Mouse (Mus musculus) urinary bladder, postnatal 14 days (tissue): ENCODE results near the gene Ggct.
"Not testable (repeated sequence)": the region's sequence is repeated elsewhere in the genome, so short reads cannot be mapped to it uniquely, and the experiment has no call there.

ENCODE experiments used
- DNase-seq: peaks from one replicate; pipeline ENCODE4 v3.0.0; 2021; ENCODE audit warnings: low spot score

Gene Ggct

DNA sequence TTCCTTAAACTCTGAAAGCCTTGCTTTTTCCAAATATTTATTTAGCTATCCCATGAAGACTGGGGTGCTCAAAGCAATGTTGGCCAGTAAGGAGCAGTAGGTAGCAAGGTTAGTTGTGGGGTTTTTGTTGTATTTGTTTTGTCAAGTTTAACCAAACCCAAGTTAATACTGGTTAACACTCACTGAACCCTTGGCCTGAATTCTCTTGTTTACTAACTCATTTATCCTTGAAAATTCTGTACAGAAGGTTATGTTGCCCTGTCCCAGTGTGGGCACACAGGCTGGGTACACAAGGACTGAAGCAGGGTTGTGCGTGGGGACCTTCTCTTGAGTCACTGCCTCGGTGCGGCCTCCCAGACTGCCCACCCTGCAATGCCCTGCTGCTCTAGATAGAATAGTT is 3.6 kb upstream of the Ggct start:
- DNase-seq = no peak

DNA sequence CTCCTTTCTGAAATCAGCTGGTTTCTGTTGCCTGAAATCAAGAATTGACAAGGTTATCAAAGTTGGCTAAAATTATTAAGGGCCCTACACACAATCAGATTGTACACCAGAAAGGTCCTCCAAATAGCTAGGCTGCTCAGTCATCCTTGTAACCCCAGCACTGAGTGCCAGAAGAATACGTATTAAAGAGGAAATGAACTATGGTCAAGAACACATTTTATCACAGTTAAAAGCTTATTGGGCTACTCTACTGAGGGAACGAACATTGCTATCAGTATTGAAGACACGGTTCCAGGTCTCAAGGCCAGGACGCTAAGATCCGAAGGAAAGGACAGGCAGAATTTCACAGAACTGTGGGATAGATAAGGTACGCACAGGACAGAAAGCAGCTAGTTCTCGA is 609 bp downstream of the Ggct start:
- no peak for DNase-seq

DNA sequence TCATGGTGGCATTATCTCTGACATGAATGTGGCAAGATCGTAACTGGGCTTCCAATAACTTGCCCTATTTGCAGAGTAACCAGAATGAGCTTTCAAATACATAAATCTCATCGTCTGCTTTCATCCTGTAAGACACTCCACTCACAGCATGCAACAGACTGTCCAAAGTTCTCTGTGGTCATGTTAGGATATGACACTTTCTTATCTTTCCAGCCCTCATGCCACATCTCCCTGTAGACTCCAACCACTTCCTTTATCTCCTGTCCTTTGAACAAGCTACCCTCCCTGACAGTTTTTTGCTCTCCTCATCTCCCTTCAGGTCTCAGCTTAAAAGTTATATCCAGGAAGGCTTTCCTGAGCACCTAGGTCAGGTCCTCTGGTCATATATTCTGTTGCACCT is 1.6 kb downstream of the Ggct start:
- DNase-seq = no peak

DNA sequence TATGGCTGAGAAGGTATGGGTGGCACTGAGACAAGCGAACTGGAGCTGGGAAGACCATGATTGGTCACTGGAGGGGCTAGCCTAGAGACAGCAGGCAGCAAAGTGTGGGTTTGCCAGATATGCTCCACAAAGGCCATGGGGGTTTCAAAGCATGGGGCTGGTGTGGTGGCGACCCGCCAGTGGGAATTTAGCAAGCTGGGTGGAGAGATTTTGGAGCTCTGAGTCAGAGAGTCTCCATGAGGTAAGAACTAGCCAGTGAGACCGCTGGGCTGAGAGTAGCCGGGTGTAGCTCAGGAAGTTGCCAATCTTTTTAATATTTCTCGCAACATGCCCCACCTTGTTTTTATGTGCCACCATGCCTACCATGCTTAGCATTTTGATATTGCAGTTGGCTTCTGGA is 4.6 kb downstream of the Ggct start:
- no peak for DNase-seq

DNA sequence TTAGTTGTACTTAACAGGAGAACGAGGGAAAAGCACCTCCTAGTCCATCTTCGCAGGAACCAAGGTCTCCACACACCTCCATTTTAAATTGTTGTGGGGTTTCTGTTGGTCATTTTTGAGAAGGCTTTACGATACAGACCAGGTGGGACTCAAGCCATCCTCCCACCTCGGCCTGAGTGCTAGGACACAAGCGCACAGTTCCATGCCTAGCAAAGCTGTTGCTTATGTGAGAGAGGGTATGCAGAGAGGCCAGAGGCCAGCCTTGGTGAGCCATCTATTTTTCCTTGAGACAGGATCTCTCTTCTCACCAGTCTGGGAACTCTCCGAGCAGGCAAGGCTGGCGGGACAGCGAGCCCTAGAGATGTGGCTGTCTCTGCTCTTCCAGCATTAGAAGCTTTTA is 8.7 kb downstream of the Ggct start:
- DNase-seq = no peak

DNA sequence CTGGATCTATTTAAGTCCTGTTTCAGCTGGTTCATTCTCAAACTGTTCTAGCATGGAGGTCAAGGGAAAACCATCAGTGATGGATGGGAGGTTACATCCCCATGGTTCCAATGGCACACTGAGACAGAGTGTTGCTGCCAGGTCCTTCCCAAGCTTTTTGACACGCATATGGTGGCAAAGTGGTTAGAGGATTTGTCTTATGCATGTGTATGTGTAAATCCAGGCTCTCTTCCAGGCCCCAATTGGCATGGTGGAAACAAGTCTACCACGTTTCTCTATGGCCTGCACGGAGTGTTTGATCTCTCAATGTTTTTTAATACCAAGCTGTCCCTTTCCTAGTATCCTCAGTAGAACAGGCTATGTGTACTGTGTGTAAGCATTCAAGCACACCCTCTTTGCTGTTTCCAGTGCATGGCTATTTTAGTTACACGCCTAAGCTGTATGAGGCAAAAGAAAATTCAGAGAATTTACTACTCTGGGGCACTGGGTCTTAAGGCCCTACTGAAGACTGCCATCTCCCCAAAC is 9.2 kb downstream of the Ggct start:
- no peak for DNase-seq

DNA sequence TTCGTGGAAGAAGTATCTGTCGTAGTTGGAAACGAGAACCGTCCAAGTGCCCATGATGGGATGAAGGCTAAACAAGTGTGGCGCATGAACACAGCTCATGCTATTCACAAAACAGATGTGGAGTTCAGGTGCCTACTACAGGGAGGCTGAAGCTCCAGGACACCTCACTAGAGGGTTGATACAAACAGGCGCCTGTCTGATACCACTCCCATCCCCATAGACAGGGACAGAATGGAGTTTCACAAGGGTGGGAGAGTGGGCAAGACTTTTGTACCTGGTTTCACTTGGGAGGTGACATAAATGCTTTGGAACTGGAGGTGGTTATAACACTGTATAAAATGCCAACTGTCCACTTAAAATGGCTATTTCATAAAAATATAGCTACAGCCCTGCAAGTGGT is 13.3 kb downstream of the Ggct start:
- DNase-seq = no peak

DNA sequence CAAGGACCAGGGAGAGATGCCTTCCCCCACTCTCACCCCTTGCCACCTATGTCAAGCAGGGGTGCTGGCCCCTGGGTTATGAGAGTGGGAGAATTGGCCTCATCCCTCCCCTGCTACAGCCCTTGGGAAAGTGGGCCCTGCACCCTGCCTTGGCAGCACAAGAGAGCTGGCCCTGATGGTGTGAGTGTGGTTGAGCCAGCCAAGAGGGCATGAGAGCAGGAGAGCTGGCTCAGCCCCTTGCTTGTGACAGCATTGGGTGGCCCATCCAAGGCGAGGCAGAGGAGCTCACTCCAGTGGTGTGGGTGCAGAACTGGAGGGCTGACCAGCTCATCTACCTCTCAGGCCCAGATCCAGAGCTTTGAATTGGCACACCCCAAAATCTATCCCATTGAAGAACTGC is 17.1 kb downstream of the Ggct start:
- no peak for DNase-seq

DNA sequence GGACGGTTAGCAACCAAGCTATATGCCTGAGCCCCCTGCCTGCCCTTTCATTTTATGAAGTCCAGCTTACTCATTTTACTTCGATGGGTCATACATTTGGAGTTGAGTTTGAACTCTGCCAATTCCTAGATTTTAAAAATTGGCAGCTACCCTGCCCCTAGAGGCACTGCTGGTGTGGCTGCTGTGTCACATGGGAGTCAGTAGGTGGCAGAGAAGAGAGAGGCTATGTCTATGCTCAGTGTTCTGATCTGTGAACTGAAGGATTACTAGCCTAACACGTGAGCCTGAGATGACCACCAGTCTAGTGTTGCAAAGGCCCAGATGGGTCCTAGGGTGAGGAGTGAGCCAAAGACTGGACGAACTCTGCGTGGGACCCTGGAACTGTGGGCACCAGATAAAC is 18.2 kb downstream of the Ggct start:
- no peak for DNase-seq

DNA sequence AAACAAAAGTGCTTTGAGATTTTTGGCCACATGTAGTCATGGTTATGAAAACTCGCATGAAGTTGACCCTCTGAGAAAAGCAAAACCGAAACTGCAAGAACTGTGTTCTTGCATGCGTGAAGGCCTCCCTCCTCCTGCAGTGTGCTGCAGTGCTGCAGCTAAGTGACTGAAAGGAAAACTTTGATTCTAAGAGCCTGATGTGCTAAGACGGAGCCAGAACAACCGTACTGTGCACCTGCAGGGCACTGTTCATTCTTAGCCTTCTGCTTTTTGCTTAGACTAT is 19.9 kb downstream of the Ggct start:
- no peak for DNase-seq

DNA sequence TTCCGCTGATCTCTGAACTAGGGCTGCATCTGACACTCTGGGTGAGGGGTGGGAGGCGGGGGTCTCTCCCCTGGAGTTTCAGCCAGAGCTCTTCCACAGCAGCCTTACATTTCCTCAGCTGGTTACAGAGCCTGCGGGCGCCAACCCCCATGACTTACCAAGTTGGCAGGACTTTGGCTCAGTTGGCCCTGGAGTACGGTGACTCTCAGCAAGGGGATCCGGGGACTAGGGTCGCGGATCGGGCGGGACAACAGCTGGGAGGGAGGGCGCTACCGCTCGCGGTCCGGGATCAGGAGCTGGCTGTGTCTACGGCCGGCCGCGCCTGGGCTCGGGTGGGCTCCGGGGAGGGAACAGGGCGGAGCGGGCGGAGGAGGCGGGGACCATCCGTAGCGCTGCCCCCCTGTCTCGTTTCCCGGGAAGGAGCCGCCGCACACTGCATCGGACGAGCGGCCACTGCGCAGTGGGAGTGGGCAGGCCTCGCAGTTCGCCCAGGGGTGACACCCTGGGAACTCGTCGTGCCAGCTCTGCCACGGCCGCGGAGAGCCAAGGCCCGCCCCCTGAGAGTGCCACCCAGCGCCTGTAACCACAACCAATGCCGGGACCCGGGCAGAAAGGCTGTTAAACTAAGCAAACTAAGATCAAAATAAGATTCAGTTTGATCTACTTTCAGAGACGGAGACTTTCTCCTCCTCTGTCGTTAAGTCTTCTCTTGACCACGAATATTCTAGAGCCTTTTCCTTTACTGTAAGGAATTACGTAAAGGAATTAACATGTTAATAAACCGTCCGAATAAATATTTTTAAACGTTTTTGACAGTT is 20.4 kb downstream of the Ggct start, which contains the start of gene Nod1:
Gene Nod1 (minus strand): TSS at position 502 of the 818 bp plus-strand sequence.
- peak; percentile 81 for DNase-seq

DNA sequence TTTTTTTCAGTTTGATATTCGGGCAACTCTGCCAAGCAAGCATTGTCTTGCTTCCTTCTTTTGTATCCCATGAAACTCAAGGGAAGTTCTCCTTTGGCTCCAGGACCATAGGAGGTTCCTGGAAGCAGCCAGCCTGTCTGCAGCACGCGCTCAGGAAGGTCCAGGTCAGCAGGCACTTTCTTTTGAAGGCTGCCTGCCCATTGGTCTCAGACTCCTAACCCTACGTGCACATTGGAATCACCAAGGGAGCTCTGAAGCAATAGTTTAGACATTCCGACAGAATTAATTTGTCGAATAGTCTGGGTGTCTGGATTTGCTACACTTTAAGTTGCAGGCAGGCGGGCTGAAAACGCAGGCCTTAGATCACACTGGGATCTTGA is 21.0 kb downstream of the Ggct start:
- no peak for DNase-seq

DNA sequence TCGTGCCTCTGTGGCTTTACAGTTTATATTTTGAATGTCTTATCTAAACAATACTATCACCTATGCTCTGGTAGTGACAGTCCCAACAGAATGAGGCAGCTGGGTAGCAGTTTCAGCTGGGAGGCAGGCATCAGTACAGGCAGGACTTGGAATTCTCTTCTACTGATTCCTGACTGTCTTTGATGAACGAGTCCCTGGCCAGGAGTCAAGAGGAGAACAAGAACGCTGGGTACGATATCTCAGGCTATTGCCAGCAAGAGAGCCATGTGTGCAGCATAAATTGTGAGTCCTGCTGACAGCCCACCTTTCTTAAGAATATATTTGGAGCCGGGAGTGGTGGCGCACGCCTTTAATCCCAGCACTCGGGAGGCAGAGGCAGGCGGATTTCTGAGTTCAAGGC is 22.2 kb downstream of the Ggct start:
- no peak for DNase-seq

DNA sequence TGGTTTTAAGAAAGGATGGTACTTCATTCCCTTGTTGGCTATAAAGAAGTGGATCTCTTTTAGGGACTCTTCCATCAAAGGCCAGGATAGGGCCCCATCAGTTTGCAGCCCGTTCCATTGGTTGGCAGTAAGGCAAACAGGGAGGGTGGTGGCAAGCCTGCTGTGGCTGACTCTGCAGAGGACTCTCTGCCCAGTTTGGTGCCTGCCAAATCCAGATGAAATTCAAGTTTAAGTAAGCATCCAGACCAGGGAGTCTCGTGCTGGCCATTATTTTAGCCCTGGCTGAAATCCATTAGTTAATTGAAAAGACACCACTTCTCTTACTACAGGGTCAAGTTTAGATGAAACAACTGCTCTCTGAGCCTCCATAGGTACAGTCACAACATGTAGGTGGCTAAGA is 22.9 kb downstream of the Ggct start:
- no peak for DNase-seq

DNA sequence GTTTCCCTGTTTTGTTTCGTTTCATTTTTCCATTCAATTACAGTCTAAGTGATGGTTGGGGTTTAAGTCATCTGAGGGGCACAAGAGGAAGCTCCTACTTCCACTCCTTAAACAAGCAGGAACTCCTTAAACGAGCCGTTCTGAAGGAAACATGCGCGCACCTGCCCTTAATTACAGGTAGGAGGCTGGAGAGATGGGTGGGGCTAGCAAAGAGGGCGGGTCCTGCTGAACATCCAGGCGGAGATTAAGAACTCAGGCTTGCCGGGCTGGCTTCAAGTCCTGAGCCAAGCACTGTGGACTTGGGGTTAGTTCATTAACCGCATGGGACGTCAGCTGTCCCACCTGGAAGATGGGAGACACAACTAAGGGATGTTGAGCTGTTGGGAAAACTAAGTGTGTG is 25.2 kb downstream of the Ggct start:
- peak; percentile 54 for DNase-seq

DNA sequence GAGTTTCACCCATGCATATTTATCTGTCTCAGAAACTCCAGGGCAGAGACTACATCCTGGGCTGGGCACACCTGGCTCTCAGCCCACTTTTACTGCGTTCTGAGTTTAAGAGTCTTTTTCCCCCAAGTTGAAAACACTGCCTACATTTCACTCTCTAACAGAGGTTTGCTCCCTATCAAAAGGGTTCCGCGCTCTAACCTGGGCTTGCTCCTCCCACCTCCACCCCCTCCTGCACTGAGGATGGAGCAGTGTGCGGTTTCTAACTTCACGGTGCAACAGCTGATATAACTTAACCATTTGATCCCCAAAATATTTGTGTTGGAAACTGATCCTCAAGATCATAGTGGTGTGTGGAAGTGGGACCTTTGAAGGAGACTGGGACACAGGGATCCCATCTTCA is 27.5 kb downstream of the Ggct start:
- no peak for DNase-seq

DNA sequence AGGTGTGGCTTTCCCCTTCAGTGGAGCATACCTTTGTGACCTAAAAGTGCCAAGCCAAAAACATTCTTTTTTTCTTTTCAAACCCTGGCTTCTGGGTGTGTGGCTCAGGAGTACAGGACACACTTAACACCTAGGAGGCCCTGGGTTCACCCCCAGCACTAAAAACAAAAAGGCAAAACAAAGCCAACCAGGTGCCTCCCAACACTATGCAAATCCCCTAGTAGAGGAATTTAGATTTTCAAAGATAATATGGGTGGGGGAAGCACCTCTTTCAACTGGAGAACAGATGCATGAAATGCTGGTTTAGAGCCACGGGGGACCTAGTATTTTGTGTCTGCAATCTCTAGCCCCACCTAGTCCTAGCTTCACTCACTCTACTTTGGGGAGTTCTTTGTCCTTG is 28.0 kb downstream of the Ggct start:
- no peak for DNase-seq

DNA sequence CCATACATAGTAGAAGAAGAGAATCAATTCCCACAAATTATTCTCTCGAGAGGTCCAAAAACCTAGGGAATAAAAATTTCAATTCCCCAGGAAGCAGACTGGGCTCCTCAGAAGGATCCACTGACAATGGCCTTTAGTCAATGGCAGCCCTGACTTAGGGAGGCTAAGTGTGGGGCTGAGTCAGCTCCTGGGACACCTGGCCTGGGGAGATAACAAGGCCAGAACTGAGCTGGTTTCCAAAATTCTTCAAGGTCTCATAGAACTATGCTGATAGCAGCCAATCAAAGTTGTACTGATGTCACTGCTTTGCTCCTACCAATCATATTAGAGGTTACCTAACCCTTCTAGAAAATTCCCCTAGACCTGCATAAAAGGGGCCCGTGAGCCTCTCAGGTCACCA is 29.2 kb downstream of the Ggct start:
- DNase-seq = no peak

DNA sequence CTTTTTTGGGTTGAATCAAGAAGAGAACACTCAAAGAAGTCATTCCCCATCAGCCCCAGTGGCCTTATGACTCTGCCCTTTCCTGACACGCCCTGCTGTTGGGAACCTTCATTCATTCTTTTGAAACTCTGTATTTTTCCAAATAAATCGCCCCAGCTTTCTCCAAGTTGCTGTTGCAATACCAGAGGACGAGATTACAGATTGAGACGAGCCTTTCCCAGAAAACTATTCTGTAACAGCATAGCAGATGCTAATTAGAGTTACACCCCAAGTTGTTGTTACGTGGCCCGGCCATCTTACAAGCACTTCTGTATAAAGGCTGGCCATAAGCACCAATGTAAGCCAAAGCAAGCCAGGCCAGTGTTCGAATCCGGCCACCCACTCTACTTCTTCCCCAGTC is 35.1 kb downstream of the Ggct start:
- no peak for DNase-seq

DNA sequence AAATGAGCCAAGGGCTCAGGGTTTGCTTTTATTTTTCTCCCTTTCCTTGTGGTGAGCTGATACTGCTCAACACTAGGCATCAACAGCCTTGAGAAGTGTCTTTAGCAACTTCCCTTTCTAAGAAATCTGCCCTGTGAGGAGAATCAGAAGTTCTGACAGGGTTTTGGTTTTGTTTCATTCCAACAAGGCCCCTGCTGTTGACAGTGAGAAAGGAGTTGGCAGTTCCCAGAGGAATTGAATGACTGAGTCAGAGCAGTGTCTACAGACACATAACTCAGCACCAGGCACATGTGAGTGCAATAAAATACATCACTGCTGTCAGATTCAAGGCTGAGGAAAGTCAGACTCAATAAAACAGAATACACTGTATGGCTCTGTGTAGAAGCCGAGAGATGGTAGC is 36.3 kb downstream of the Ggct start:
- DNase-seq = no peak

DNA sequence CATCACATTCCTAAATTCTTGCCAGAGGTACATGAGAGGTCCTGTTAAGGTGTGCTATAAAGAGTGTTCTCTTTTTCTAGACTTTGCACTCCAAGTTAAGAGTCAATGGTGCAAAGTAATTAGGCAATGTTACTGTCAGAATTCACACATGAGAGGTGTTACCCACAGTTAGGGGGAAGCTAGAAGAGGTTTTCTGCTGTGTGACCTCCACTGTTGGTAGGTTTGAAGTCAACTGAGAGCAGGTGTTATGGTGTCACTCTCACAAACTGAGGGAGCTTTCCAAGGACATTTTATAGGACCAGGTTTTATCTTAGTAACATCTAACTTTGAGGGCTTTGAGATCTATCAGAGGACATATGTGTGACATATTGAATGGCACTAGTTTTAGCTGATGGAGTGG is 36.8 kb downstream of the Ggct start:
- DNase-seq = no peak

DNA sequence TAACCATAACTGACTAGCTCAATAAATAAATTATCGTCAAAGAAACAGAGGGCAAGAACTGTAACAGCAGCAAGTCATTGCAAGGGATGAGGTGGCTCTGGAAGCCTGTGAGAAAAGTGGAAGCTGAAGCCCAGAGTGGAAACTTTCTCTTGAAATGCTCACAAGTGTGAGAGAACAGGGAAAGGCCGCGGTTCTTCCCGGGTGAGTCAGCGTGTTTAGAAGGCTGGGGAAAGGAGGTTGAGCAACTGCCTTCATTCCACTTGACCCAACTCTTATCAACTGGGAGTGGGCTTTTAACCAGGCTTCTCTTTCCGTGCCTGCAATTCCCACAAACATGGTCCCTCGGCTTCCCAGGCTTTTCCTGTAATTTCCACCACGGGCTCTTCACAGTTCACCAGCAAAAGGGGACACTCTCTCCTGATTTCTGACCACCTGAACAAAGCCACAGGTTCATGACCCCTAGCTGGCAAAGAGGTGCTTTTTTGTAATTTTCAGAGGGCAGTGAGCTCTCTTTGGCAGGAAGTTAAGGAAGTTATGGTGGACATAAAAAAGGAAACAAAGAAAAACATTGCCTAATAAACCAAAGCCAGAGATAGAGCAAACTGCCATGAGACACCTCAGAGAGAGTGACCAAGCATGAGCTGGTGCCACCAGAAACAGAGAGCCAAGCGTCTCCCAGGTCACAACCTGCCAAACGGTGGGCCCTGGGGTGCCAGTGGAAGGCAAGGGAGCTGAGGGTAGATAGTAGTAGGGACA is 37.9 kb downstream of the Ggct start:
- DNase-seq = peak; percentile 64

DNA sequence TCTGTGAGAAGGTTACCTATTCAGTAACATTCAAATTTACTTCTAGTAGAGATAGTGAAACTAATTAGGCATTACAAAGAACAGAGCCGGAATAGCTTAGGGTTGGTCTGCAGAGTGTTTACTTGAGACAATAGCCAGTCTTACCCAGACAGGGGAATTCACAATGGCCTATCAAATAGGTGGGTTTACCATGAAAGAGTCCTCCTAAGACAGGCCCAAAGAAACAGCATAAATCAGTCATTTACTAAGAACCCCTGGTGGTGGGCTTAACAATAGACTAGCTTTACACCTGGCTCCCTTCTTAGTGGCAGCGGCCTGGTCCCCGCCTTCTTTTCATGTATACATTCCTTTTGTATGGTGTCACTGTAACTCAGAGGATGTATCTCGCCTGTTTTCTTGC is 39.4 kb downstream of the Ggct start:
- not testable (repeated sequence) for DNase-seq

DNA sequence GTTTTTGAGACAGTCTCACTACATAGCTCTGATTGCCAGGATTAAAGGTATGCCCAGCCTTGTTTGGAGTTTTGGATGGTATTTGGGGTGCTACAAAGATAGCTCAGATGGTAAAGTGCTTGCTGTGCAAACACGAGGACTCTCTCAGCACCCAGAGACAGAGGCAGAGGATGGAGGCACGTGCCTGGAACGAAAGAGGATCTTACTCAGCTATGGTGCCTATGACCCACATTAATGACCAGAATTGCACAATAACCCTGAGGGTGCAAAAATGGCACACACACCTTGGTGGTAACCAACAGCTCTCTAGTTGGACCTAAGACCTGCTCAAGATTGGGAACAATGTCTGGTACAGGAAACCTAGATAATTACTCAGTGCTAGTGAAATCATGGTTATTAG is 40.2 kb downstream of the Ggct start:
- no peak for DNase-seq
